Mouse (Mus musculus) activated CD4-positive, CD25-positive, alpha-beta regulatory T cell, adult 4 months (primary cell): ENCODE data around the gene Cdkal1. TPM values are rescaled to one million over a fixed set of nuclear protein-coding genes. Genes with fewer than 3 reads are reported as not detected.
A peak's percentile ranks its signal among the peaks of the same experiment; 100 is the strongest.

Source experiments
- ATAC-seq: one replicate; pipeline ENCODE4 v1.8.0; 2017
- polyA plus RNA-seq, 2 experiments: library from polyadenylated mRNA; unstranded; fragments of 100-300 nt; shearing (Covaris generic); gene quantifications; one replicate each; pipeline ENCODE4 v1.2.1; 2017

Cdkal1 gene
- polyA plus RNA-seq = 10 to 100 TPM; 28.7 to 40.9 TPM

- peak; percentile 60 for ATAC-seq
Observed at GRCm38 (mm10) chr13:29855281-29856031, at the start of gene Cdkal1. Cdkal1 (minus strand) TSS chr13:29855674.

GRCm38 (mm10) chr13:29903341-29903740, 47.9 kb upstream of the Cdkal1 start:
- ATAC-seq = no peak

DNA sequence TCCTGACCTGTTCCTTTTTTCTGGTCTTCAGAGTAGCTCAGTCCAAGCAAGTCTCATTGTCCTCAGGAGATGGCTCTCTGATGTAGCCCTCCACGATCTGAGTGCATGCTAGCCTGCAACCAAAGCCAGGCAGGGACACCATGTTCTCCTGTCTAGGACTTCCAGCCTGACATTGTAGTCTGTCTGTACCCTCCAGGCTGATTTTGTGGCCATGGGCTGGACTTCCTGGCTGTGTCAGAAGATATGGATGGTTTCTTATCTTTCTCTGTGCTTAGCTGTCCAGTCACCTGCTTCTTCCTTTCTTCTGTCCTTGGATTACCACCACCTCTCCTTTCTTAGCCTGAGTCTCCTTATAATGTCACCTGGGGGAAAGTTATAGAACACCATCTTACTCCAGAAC, 47.2 kb upstream of the Cdkal1 start:
- no peak for ATAC-seq

- ATAC-seq = no peak
Observed at GRCm38 (mm10) chr13:29901641-29902040, 46.2 kb upstream of the Cdkal1 start.

DNA sequence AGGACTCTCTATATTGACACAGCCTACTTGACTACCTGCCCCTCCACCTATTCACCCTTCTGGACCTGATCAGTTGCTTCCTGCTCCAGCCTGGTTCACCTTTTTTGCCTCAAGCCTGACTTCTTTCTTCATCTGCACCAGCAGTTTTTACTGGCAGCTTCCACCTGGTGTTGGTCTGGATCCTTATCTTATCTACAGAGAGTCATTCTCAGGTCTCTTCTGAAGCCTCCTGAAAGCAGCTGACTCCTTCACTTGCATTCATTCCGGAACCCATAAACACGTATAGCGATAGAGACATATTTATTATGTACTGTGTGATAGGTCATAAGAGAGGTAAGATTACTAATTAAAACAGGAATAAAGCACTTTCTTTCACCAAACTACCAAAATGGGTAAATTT, 11.3 kb upstream of the Cdkal1 start:
- no peak for ATAC-seq

- no peak for ATAC-seq
Observed at GRCm38 (mm10) chr13:29864331-29864730, 8.9 kb upstream of the Cdkal1 start.

DNA sequence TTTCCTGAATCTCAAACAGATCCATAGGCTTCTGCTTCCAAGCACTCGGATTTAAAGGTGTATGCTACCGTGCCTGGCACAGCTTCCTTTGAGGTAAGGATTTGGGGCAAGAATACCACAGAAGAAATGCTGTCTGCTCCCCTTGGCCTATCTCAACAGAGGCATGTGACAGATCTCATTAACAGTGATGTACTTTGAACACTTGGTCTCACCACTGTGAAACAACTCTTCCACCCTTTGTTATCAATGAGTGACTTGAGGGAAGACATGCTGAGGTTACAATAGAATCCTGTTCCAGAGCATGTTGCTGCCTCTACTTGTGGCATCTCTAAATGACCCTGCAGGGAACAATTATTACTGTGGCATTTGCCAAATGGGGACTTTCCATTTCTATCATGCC, 4.6 kb upstream of the Cdkal1 start:
- ATAC-seq = no peak

DNA sequence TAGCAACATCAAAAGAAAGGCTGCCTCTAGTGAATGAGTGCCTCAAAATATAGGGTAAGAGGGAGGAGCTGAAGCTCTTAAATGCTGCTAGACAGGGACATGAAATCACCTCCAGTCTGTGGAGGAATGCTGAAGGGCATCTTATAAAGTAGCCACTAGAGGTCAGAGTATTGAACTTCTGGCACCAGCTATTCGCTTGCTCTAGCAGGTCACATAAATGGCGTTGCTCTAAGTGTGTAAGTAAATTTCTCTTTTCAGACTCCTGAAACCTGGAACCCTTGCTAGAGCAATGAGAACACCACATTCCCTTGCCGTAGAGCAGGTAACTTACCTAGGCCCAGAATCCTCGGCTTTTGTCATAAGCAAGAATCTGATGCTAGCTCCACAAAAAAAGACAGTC, 2.0 kb upstream of the Cdkal1 start:
- ATAC-seq = peak; percentile 75

- peak; percentile 41 for ATAC-seq
Observed at GRCm38 (mm10) chr13:29854876-29855275, 598 bp downstream of the Cdkal1 start.

DNA sequence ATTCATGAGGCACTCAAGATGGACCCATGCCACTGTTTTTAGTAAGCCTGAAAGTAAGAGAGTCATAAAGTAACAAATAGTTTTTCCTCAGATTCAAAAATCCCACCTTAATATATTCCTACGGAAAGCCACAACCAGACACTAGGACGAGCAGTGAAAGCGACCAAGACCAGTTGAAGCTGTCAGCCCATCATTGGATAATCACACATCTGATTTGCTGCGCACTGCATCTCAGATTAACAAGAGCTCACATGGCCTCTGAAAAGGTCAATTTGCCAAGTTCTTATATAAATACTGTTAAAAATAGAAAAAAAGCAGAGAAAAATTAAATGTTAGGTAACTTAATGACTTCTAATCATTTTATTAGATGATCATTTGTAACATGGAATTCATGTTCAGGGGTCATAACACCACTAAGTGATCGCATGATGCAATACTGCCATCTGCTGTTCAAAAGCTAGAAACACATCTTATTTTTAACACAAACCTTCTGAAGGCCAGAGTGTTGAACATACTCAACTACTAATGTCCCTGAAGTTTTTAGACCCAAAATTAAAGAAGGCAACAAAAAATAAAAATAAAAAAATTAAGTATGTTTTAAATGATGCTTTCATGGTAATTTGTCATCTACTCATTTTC, 16.9 kb downstream of the Cdkal1 start:
- ATAC-seq = peak; percentile 63

DNA sequence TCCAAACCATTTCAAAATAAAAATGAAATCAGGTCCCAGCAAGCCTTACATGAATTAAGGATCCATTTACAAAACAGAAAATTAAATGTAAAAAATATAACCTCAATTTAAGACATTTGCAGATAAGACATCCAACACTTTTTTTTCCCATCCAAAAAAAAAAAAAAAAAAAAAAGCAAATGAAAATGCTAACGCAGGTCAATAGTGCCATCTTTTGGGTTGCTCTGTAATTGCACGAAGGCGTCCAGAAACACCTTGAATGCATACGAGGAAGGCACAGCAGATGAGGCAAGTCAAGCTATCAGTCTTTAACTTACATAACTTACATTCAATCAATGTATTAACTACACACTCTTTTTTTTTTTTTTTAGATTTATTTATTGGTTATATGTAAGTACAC, 20.3 kb downstream of the Cdkal1 start:
- no peak for ATAC-seq

DNA sequence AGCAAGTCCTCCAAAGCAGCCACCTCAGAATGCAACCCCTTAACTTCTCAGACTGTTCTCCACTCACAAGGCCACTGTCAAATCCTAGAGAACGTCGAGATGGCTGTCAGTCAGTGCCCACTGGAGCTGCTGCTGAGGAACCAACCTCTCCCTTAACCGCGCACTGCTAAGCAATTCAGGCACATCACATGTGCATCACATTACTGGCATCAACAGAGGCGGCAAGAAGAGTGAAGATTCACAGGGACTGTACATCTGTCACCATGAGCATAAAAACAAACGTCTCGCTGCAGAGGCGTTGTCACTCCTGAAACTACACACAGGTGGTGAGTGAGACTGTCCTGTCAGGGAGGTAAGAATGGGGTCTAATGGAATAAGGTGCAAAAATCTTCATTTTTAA, 21.7 kb downstream of the Cdkal1 start:
- ATAC-seq = no peak

DNA sequence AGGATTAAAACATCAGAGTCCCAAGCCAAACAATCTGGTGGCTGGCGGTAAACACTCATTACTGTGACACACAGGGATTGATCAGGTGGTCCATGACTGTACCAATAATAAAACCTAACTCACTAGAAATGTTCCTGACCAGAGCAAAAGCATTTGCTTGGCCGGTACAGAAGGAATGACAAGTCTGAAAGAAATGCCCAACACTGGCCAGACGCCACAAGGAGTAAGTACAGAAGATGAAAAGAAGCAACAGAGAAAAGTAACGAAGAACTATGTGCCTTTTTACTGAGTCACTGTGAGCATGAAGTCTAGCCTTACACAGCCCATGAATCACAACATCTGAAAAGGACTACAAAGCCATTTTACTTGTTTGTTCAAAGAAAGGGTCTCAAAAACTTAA, 24.3 kb downstream of the Cdkal1 start:
- ATAC-seq = no peak

DNA sequence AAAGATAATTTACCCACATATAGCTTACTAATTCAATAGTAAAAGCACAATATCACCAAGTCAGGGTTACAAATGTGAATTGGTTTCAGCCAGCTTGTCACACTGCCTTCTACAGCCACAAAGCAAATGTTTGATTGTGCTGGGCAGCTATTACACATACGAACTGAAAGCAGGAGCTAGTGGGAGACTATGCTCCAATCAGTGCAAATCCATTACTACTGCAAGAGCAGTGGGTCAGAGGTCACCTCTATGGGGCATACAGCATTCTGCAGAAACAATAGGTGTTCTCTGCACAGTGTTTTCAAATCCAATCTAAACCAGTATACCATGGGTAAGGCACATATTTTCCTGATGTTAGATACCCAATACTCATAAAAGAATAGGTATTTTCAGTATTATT, 27.4 kb downstream of the Cdkal1 start:
- ATAC-seq = no peak

DNA sequence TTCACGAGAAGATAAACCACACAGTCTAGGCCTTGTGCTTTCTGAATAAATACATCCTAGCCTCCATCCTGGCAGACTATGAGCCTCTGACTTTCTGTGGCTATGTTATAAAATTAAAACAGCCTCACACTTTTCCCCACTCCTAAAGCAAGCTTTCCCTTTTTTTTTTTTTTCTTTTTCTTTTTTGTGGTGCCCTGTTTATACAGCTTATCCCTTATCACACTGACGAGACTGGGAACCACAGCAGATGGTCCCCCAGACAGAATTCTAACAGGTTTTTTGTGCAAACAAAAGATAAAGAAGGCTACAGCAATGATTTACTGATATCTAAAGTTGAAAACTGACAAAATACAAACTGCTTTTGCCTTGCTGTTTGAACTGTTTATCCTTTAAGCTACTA, 29.0 kb downstream of the Cdkal1 start:
- no peak for ATAC-seq

- ATAC-seq = no peak
Observed at GRCm38 (mm10) chr13:29826041-29826440, 29.4 kb downstream of the Cdkal1 start.

DNA sequence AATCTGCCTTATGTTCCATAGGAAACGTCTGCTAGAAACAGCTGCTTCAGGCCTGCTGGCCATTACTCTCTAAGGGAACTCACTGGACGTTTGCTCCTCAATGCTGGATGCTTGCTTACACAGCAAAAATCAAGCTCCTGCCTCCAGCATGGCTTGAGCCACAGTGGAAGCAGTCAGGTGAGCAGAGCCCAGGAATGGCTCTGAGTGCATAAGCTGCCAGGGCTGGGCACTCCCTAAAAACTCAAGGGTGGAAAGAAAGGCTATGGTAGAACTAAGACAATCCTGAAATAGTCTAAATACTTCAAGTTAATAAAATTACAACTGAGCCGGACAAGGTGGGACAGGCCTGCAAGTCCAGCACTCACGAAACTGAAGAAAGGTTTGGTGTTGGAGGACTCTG, 30.7 kb downstream of the Cdkal1 start:
- no peak for ATAC-seq

- ATAC-seq = no peak
Observed at GRCm38 (mm10) chr13:29824326-29824725, 31.1 kb downstream of the Cdkal1 start.

GRCm38 (mm10) chr13:29823906-29824305, 31.6 kb downstream of the Cdkal1 start:
- ATAC-seq = no peak

DNA sequence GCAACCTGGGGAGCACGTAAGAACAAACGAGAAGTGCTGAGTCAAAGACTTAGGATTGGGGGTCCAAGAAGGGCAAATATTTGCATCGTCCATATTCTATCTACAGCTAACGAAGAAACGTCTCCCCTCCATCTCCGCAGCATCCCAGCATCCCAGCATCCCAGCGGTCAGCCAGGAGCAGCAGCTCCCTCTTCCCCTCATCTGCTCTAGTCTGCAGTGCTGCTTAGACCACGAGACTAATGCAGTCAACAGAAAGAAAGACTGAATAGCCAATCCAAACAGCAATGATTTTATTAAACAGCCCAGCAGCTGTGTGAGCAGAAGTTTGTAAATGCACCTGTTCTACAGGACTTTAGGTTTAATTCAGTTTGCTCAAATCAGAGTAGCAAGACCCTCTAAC, 32.0 kb downstream of the Cdkal1 start:
- ATAC-seq = no peak

- no peak for ATAC-seq
Observed at GRCm38 (mm10) chr13:29819910-29820583, 35.4 kb downstream of the Cdkal1 start.

- ATAC-seq = no peak
Observed at GRCm38 (mm10) chr13:29819147-29819546, 36.3 kb downstream of the Cdkal1 start.

- no peak for ATAC-seq
Observed at GRCm38 (mm10) chr13:29818314-29818713, 37.2 kb downstream of the Cdkal1 start.

DNA sequence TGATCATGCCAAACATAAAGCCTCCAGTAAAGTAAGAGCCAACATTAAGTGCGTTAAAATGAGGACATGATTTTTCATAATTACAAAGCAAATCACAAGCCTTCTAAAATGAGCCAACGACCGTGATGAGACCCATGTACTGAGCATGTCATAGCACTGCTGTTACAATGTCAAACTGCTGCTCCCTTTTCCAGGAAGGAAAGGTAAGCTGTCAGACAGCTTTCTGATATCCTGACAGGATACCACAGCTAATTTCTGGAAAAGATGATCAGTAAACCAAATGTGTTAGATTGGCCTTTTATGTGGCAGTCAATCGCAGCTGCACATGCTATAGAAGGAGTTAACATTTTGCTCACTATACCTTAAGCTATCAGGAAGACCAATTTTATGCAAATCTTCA, 44.7 kb downstream of the Cdkal1 start:
- ATAC-seq = no peak
